Mouse (Mus musculus) neural tube, embryonic 14.5 days (tissue): ENCODE measurements around the gene Tgfb1i1. TPM values are rescaled to one million over a fixed set of nuclear protein-coding genes. Genes with fewer than 3 reads are reported as not detected.
A peak's percentile ranks its signal among the peaks of the same experiment; 100 is the strongest.

ENCODE experiments used
- ATAC-seq: fragments of 200-750 bp; cut with Nextera tagmentation; 2 replicates; pipeline ENCODE4 v1.8.0; 2017; ENCODE audit warnings: low read depth, mild to moderate bottlenecking, moderate TSS enrichment, moderate library complexity
- H3K27ac ChIP-seq: fragments of 300-500 bp; sonication (generic); 2 replicates; pipeline ENCODE4 v1.5.1; 2014; ENCODE audit warnings: low read depth, mild to moderate bottlenecking, control low read depth, low read length, moderate library complexity, mixed read lengths
- H3K27me3 ChIP-seq: fragments of 300-500 bp; sonication (generic); 2 replicates; pipeline ENCODE4 v1.6.1; 2014; ENCODE audit warnings: low read length; ENCODE audit not compliant: control insufficient read depth, insufficient read depth
- H3K36me3 ChIP-seq: fragments of 300-500 bp; sonication (generic); 2 replicates; pipeline ENCODE4 v1.6.1; 2014; ENCODE audit warnings: low read length, mixed read lengths; ENCODE audit not compliant: control insufficient read depth, insufficient read depth
- H3K4me1 ChIP-seq: fragments of 300-500 bp; sonication (generic); 2 replicates; pipeline ENCODE4 v1.6.1; 2014; ENCODE audit warnings: low read length; ENCODE audit not compliant: control insufficient read depth, insufficient read depth
- H3K4me2 ChIP-seq: fragments of 300-500 bp; sonication (generic); 2 replicates; pipeline ENCODE4 v1.6.1; 2014; ENCODE audit warnings: mild to moderate bottlenecking, low read depth, low read length, control low read depth
- H3K4me3 ChIP-seq: fragments of 300-500 bp; sonication (generic); 2 replicates; pipeline ENCODE4 v1.5.1; 2014; ENCODE audit warnings: low read depth, low read length, control low read depth, mixed read lengths
- H3K9ac ChIP-seq: fragments of 300-500 bp; sonication (generic); replicated peaks from 2 replicates; pipeline ENCODE4 v1.6.1; 2014; ENCODE audit warnings: low read depth, mild to moderate bottlenecking, control low read depth, low read length, mixed read lengths
- H3K9me3 ChIP-seq: fragments of 300-500 bp; sonication (generic); 2 replicates; pipeline ENCODE4 v1.6.1; 2016; ENCODE audit warnings: low read length; ENCODE audit not compliant: control insufficient read depth
- WGBS: fragments of 180-500 bp; shearing (Covaris S2); extraction: QIAGEN DNeasy Blood & Tissue Kit; methylation state at CpG from one replicate; pipeline ENCODE4 v1.1.7; 2014; 5-methylcytosine and 5-hydroxymethylcytosine counted together
- polyA plus RNA-seq: library from polyadenylated mRNA; unstranded; fragments of >200 nt; fragmentation: Nextera tagmentation; extraction: Ambion mirVana; gene quantifications from 2 replicates; pipeline ENCODE4 v1.2.1, GENCODE M21; 2014

Tgfb1i1 gene
- polyA plus RNA-seq, 1 experiment from 2014 or later: 15.2 TPM

DNA sequence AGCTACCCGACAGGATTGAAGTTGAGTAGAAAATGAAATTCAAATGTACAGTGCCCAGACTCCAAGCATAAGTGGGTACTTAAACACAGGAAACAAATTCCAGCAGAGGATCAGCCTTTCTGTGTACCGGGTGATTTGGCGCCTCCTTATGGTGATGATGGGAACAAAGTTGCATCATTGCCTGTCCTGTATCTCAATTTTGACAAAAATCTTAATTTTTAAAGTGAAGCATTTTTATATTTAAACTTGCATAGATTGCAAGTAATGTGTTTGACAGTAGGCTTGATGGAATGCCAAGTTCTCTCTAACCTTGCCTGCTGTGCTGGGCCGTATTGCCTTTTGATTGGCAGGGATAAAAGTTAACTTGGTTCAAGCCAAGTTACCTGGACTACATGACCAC is 7.6 kb upstream of the Tgfb1i1 start:
- ATAC-seq: no peak
- 26% methylated on average over 4 of the region's 4 CpGs for WGBS
- no peak overlapping the region for H3K9ac ChIP-seq
- no peaks in the 10 kb centered on the region for H3K27me3 ChIP-seq
- H3K27ac ChIP-seq: no peak overlapping the region
- H3K9me3 ChIP-seq: no peaks in the 10 kb centered on the region
- H3K4me3 ChIP-seq: peak overlapping the region; percentile 63
- peaks cover 9% of the 10 kb centered on the region; the same call in 1 of the 2 replicates for H3K4me1 ChIP-seq
- peak overlapping the region; percentile 61 for H3K4me2 ChIP-seq
- H3K36me3 ChIP-seq: peaks cover 13% of the 10 kb centered on the region; the same call in 1 of the 2 replicates

DNA sequence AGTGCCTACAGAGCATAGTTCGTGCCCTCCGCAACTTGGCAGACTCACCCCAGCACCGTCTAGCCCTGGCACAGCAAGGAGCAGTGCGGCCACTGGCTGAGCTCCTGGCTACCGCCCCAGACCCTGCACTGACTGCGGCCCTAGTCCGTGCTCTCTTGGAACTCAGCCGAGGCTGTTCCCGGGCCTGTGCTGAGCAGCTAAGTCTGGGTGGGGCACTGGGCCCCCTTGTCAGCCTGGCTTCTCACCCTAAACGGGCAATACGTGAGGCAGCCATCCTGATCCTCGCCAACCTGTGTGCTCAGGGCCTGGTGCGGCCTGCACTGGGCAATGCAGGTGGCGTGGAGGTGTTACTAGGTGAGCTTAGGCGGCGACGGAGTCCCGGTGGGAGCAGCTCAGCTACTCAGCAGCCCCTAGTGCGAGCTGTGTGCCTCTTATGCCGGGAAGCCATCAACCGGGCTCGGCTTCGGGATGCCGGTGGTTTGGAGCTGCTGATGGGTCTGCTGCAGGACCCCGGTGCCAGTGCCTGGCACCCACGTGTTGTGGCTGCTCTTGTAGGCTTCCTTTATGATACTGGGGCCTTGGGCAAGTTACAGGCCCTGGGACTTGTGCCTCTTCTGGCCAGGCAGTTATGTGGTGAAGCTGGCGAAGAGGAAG is 6.4 kb upstream of the Tgfb1i1 start:
- Histone ChIP-seq H3K27ac (no peak overlapping the region), H3K4me1 (peaks cover 9% of the 10 kb centered on the region; the same call in 1 of the 2 replicates), H3K9me3 (no peaks in the 10 kb centered on the region), H3K4me3 (no peak overlapping the region), H3K4me2 (no peak overlapping the region), H3K27me3 (no peaks in the 10 kb centered on the region), H3K36me3 (peaks cover 13% of the 10 kb centered on the region; the same call in 1 of the 2 replicates), H3K9ac (no peak overlapping the region)
- no peak for ATAC-seq
- WGBS: 96% methylated on average over 27 of the region's 27 CpGs

DNA sequence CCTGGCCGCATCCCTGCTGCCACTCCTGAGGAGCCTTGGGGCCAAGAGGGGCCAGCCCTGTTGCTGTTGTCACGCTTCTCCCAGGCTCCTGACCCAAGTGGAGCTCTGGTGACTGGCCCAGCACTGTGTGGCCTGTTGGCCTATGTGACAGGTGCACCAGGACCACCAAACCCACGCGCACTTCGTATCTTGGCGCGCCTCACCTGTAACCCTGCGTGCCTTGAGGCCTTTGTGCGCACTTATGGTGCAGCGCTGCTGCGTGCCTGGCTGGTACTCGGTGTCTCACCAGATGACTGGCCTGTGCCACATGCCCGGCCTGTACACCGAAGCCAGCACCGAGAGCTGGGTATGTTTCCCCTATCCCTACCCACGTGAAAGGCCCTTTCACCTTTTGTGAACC is 4.3 kb upstream of the Tgfb1i1 start:
- Histone ChIP-seq H3K9ac (no peak overlapping the region), H3K4me2 (no peak overlapping the region), H3K4me3 (no peak overlapping the region), H3K36me3 (peaks cover 13% of the 10 kb centered on the region; the same call in 1 of the 2 replicates), H3K27ac (no peak overlapping the region), H3K9me3 (no peaks in the 10 kb centered on the region), H3K27me3 (no peaks in the 10 kb centered on the region), H3K4me1 (peaks cover 7% of the 10 kb centered on the region; the same call in 1 of the 2 replicates)
- WGBS: 97% methylated on average over 16 of the region's 16 CpGs
- no peak for ATAC-seq

DNA sequence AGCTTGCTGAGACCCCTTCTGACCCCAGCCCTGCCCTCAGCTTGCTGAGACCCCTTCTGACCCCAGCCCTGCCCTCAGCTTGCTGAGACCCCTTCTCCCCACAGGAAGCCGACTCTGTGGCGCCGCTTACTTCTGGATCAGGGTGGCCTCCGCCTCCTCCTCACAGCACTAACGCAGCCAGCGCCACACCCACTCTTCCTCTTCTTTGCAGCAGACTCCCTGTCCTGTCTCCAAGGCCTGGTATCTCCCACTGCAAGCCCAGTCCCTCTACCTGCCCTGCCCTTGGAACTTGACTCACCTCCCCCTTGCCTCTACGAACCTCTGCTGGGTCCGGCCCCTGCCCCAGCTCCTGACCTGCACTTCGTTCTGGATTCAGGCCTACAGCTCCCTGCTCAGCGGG is 2.7 kb upstream of the Tgfb1i1 start:
- H3K36me3 ChIP-seq: peaks cover 13% of the 10 kb centered on the region; the same call in 1 of the 2 replicates
- no peak overlapping the region for H3K4me3 ChIP-seq
- H3K4me1 ChIP-seq: peaks cover 4% of the 10 kb centered on the region; the same call in 1 of the 2 replicates
- no peak overlapping the region for H3K27ac ChIP-seq
- no peak overlapping the region for H3K4me2 ChIP-seq
- no peak overlapping the region for H3K9ac ChIP-seq
- WGBS: 64% methylated on average over 10 of the region's 10 CpGs
- H3K27me3 ChIP-seq: no peaks in the 10 kb centered on the region
- no peaks in the 10 kb centered on the region for H3K9me3 ChIP-seq
- ATAC-seq: no peak

DNA sequence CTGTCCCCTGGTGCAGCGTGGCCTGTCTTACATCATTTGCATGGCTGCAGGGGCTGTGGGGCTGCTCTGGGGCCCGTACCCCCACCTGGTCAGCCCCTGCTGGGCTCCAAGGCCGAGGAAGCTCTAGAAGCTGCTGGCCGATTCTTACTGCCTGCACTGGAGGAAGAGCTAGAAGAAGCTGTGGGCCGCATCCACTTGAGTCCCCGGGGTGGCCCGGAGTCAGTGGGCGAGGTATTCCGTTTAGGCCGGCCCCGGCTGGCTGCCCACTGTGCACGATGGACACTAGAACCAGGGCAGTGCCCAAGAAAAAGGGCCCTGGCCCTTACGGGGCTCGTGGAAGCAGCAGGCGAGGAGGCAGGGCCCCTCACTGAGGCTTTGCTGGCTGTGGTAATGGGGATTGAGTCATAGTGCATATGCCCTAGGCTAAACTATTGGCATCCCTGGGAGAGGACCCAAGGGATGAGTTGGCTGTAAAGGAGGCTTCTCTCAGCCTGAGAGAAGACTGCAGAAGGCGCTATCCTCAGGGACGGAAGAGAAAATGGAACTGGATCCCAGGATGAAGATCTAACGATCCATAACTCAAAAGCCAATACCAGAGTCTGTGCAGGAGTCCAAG is 2.1 kb upstream of the Tgfb1i1 start:
- no peak for ATAC-seq
- H3K27ac ChIP-seq: no peak overlapping the region

DNA sequence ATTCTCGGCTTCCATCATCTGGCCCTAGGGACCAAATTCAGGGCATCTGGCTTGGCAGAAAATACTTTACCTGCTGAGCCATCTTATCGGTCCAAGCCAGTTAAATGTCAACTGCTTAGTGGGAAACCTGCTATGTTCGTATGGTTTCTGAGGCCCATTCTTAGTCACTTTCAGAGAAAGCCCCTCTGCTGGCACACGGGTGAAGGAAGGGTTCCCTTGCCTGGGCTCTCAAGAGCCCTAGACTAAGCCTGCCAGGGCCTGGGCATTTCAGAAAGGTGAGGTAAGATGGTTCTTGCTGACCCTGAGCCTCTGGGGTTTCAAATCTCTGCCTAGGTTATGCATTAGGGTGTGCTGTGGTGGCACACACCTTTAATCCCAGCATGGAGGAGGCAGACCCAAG is 1.1 kb upstream of the Tgfb1i1 start:
- Histone ChIP-seq H3K4me1 (peaks cover 3% of the 10 kb centered on the region; the same call in 1 of the 2 replicates), H3K4me2 (no peak overlapping the region), H3K4me3 (no peak overlapping the region), H3K27ac (no peak overlapping the region), H3K9ac (no peak overlapping the region), H3K36me3 (peaks cover 9% of the 10 kb centered on the region; the same call in 1 of the 2 replicates), H3K27me3 (no peaks in the 10 kb centered on the region), H3K9me3 (no peaks in the 10 kb centered on the region)
- no peak for ATAC-seq
- WGBS: 82% methylated on average over 4 of the region's 4 CpGs

More for the DNA sequence above, 2.1 kb upstream of the Tgfb1i1 start:
- WGBS: 89% methylated on average over 18 of the region's 18 CpGs
- H3K27me3 ChIP-seq: no peaks in the 10 kb centered on the region
- no peak overlapping the region for H3K4me3 ChIP-seq
- H3K36me3 ChIP-seq: peaks cover 13% of the 10 kb centered on the region; the same call in 1 of the 2 replicates
- H3K9ac ChIP-seq: no peak overlapping the region
- no peaks in the 10 kb centered on the region for H3K9me3 ChIP-seq
- no peak overlapping the region for H3K4me2 ChIP-seq
- peaks cover 3% of the 10 kb centered on the region; the same call in 1 of the 2 replicates for H3K4me1 ChIP-seq

DNA sequence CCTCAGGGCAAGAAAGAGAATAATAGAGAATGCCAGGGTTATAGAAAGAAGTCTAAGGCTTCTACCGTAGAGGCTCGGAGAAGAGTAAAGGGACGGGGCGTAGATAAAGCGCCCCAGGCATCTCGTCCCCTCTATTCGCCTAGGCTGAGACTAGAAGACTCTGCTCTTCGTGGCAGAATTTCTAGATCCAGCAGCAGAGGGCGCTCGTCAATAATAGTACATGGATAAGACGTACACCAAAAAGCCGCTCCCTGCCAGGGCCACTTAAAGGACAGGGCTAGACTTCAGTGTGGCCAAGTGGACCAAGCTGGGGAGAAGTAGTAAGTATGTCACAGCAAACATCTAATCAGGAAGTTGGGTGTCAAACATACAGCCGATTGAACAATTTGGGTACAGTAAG is 831 bp downstream of the Tgfb1i1 start:
- Histone ChIP-seq H3K27me3 (no peaks in the 10 kb centered on the region), H3K36me3 (peaks cover 4% of the 10 kb centered on the region; the same call in 1 of the 2 replicates), H3K4me3 (peak overlapping the region; percentile 34), H3K4me1 (peaks cover 3% of the 10 kb centered on the region; the same call in 1 of the 2 replicates), H3K9ac (peak overlapping the region; percentile 50), H3K27ac (0 out of 2 replicates have a peak overlapping the region, but pooled peaks have one; percentile 72), H3K4me2 (peak overlapping the region; percentile 47), H3K9me3 (no peaks in the 10 kb centered on the region)
- ATAC-seq: peak; percentile 79
- 1% methylated on average over 13 of the region's 13 CpGs for WGBS

DNA sequence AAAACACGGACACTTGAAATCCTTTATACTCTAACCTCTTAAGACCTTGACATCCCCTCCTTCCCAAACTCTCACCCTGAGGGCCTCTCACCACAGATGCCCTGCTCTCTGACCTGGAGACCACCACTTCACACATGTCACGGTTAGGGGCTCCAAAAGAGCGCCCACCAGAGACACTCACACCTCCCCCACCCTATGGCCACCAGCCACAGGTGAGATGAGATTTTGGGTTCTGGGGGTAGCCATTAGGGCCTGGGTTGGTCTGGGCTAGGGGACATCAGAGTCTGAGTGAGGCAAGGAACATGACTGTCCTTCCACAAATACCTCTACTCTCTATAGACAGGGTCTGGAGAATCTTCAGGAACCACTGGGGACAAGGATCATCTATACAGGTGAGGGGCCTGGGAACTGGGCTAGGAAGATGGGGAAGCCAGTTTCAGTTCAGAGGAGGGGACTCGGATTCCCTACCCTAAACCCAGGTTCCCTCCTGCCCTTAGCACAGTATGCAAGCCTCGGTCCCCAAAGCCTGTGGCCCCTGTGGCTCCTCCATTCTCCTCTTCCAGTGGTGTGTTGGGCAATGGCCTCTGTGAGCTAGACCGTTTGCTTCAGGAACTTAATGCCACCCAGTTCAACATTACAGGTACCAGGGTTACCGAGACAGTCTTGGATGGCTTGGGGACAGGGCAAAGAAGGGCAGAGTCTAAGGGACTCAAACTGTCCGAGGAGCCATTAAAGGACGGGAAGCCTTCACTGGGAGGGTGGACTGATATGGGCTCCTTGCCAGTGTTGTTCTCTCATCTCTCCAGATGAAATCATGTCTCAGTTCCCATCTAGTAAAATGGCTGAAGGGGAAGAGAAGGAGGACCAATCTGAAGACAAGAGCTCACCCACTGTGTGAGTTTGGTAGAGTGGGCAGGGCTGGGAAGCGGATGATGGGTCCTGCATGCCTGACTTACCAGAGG is 1.8 kb downstream of the Tgfb1i1 start:
- 84% methylated on average over 10 of the region's 10 CpGs for WGBS
- no peak for ATAC-seq
- Histone ChIP-seq H3K36me3 (no peaks in the 10 kb centered on the region; the same call in 1 of the 2 replicates), H3K9ac (no peak overlapping the region; the same call in 1 of the 2 replicates), H3K27me3 (no peaks in the 10 kb centered on the region), H3K4me3 (no peak overlapping the region), H3K4me1 (peaks cover 3% of the 10 kb centered on the region; the same call in 1 of the 2 replicates), H3K4me2 (peak overlapping the region; percentile 47; the same call in 1 of the 2 replicates), H3K9me3 (no peaks in the 10 kb centered on the region), H3K27ac (no peak overlapping the region)
